Mouse (Mus musculus): ENCODE data around the gene Pde3a. TPM values are rescaled to one million over a fixed set of nuclear protein-coding genes. Genes with fewer than 3 reads are reported as not detected.

Pde3a gene
- total RNA-seq, 4 experiments from 2014 or later = 63.1 to 76.8 (median 70.8) TPM

GRCm38 (mm10) chr6:141399411-141399810 is 150.3 kb downstream of the Pde3a start:
- DNase-seq (ENCODE audit: low spot score) = peak; percentile 74

GRCm38 (mm10) chr6:141403943-141404342 is 154.9 kb downstream of the Pde3a start:
- no peak for DNase-seq (ENCODE audit: low spot score)

- no peak for DNase-seq (ENCODE audit: low spot score)
These were observed 155.6 kb downstream of the Pde3a start for GRCm38 (mm10) chr6:141404649-141405048.

DNA sequence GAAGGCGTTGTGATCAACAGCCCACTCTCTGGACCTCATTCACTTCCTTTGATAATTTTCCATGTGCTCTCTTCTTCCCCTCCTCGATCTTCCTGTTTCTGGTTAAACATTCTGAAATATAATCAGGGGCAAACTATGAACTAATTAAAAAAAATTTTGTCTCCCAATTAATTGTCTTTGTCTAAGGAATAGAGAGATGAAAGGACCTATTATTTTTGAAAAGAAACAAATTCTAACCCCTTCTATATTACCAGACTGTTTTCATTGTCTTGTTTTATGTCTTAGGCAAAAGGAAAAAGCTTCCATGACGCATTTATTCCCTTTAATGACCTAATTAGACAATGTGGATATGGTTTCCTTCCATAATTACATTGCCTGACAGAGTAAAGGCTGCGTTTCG is 156.4 kb downstream of the Pde3a start:
- DNase-seq (ENCODE audit: low spot score) = no peak

DNA sequence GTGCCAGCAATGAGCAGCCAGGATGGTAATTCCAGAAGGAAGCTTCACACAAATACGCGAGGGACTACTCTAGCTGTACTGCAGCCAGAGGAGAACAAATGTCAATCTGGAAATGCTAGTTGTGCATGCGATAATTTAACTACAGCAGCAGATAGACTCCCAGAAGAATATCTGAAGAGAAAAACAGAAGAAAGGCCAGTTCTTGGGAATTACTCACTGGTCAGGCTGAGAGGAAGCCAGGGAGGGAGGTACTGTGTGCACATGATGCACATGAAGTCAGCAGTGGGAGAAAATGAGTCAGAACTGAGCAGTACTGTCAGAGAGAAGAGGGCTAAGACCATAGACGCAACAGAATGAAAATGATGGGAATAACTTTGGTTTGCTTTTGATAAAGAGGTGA is 159.7 kb downstream of the Pde3a start:
- peak; percentile 59 for DNase-seq (ENCODE audit: low spot score)

GRCm38 (mm10) chr6:141410836-141411235 is 161.8 kb downstream of the Pde3a start:
- no peak for DNase-seq (ENCODE audit: low spot score)

GRCm38 (mm10) chr6:141425114-141425513 is 176.0 kb downstream of the Pde3a start:
- peak; percentile 25 for DNase-seq (ENCODE audit: low spot score)

GRCm38 (mm10) chr6:141428587-141428986 is 179.5 kb downstream of the Pde3a start:
- no peak for DNase-seq (ENCODE audit: low spot score)

- DNase-seq (ENCODE audit: low spot score) = no peak
These were observed 181.1 kb downstream of the Pde3a start for GRCm38 (mm10) chr6:141430134-141430533.

DNA sequence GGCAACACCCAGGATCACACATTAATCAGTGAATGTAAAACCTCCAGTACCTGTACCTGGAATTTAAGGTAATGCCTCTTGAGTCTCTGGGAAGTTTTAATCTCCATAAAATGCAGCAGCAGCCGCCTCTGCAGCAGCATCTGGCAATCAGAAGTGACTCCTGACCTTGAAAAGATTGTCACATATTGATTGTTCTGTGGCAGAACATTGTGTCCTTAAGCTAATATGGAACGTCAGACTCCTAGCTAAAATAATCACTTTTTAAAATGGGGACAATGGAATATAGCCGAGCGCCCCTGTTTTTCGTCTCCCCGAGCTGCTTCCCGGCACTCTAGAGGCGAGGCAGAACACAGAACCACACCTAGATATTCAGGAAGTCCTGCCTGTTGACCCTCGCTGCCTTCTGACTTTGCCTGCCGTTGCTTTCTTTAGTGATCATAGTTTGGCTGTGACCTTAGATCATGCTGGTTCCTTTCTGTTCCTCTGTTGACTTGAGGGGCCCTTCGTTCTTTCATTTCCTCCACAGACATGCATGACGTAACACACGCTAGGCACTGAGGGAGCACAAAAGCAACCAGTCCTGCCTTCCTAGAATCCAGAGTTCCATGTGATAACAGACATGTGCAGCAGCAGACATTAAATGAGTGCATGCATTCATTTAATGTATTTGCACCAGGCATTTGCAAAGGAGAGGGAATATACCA is 183.4 kb downstream of the Pde3a start:
- no peak for DNase-seq (ENCODE audit: low spot score)

DNA sequence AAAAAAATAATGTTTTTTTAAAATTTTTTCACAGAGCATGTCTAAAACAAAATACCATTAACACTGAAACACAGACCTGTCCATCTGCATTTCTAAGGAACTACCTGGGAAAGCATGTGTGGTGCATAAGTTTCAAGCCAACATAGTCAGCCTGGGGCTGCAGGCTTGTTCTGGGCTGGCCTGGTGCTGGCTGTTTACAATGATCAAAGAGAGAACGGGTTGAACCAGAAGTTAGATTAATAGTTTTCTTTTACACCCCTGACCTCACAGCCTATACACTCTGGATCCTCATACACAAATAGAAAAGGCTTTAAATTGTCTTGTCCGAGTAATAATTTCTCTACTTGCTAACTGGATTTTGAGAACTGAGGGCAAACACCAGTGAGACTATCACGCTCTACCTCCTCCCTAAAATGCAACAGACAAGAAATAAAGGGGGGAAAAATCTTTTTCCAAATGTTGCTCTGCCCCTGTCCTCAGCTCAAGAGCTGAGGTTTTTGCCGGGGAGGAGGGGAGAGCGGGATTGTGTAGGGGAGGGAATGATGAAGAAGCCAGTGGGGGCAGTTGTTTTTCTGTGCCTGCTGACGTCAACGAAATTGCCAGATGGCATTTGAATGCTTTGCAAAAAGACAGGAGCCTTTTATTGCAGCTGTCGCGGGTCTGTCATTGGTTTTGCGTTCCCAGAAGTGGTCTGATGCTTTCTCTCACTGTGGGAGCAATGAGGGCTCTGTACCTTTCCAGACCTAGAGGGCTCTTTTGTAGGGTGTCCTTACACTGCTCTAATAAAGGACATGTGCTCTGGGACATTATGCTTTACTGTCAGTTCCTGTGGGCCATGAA is 185.1 kb downstream of the Pde3a start:
- no peak for DNase-seq (ENCODE audit: low spot score)

- no peak for DNase-seq (ENCODE audit: low spot score)
These were observed 186.1 kb downstream of the Pde3a start for GRCm38 (mm10) chr6:141435160-141435559.

DNA sequence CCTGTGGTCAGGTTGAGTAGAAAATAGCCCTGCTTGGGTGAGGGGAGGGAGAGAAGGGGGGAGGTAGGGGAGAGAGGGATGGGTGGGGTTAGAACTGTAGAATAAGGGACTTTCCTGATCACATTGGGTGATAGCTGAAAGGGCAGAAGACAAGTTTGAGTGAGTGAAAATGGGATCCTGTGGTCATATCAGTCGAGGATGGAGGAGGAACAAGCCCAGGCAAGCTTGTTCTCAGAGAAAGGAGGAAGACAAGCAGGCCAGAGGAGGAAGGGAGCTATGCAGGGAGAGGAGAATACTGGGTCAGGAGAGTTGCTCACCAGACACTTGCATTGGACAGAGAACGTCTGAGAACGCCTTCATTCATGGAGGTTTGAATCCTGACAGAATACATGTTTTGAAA is 190.9 kb downstream of the Pde3a start:
- DNase-seq (ENCODE audit: low spot score) = no peak

DNA sequence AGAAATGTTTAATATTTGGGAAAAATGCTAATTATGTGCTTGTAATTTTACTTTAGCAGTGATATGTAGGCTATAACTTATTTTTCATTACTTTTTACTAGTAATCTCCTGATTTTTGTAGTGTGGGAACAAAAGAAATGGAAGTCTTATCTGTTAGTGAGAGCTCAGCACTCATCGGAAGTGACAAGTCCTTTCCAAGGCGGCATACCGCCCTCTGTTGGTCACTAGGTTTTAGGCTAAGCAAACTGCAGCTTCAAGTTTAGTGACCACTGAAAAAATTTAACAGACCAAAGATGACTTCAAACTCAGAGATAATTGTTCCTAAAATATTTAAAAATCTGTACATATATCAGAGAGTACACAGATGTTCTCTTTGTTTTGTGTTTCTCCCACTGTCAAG is 198.5 kb downstream of the Pde3a start:
- peak; percentile 74 for DNase-seq (ENCODE audit: low spot score)

DNA sequence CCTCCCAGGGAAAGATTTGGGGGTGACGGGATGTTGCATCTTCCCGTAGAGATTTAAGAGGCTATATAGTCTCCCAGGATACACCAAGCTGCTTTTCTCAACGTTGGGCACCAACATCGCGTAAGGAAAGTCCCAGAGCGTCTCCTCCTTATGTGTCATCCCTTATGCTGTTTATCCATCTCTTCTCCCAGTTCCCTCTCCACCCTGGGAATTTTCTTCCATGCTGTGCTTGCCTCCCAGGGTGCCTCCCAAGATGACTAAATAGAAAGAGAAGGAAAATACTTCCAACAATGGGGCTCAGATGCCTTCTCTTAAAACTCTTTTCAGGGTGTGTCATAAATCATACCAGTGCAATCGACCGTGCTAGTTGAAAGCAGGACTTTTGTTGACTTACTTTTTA is 199.8 kb downstream of the Pde3a start:
- no peak for DNase-seq (ENCODE audit: low spot score)

- no peak for DNase-seq (ENCODE audit: low spot score)
These were observed 206.3 kb downstream of the Pde3a start for GRCm38 (mm10) chr6:141455335-141455734.

GRCm38 (mm10) chr6:141456591-141456990 is 207.5 kb downstream of the Pde3a start:
- DNase-seq (ENCODE audit: low spot score) = no peak

DNA sequence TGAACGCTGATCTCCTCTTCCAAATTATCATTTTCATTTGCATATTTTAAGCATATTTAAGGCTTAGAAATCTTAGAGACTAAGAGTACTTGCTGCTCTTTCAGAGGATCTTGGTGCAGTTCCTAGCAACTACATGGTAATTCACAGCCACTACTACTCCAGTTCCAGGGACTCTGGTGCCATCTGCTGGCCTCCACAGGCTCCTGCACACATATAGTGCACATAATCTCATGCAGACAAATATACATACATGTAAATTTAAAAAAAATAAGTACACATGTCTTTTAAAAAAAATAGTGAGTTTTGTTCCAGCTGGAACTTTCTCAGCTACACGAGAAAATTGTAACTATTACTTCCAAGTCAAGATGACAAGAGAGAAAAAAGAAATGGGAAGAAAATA is 221.2 kb downstream of the Pde3a start:
- no peak for DNase-seq (ENCODE audit: low spot score)

DNA sequence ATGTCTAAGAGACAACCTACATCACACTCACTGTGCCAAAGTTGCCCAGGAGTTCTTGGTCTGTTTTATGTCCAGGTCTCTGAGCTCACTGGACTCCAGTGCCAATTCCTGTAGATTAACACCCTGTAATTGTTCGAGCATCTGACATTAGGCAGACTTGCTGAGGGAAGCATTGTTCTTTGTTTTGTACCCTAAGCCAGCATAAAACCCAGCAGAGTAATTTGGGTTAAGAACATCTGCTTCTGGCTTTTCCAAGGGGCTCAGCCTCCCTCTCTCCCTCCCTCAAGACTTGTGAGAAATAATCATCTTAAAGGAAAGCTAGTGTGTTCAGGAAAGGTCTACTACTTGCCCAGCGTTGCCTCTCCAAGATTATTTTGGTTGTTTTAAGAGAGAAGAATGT is 225.2 kb downstream of the Pde3a start:
- DNase-seq (ENCODE audit: low spot score) = no peak

DNA sequence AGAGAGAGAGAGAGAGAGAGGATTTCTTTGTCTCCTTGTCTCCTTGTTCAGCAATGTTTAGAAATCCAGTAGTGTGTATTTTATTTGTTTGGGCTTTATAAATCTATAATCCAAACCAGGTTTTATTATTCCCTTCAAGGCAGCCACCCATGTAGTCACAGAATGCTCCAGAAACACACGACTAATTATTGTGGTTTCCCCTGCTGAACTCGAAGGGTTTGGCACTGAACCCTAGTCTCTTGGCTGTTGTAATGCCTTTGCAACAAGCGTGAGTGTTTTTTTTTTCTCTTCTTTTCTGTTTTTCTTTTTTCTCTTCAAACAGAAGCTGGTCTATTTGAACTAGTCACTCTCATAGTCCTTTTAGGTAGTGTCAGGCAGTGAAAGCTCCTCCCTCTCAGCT is 225.6 kb downstream of the Pde3a start:
- peak; percentile 12 for DNase-seq (ENCODE audit: low spot score)

- peak; percentile 35 for DNase-seq (ENCODE audit: low spot score)
These were observed 236.4 kb downstream of the Pde3a start for GRCm38 (mm10) chr6:141485302-141486021.

DNA sequence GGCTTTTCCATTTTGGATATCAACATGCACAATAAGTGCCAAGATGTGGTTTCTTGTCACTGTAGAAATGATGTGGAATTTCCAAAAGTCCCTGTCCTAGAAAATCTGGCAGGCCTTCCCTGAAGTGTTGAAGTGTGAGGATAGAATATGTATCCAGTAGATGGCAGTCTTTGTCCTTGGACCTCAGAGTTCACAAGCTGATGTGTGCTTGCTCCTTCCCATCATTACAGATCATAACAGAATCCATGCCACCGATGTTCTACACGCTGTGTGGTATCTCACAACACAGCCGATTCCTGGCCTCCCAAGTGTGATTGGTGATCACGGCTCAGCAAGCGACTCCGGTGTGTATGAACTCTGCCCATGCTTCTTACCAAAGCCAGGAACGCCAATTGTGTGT is 238.2 kb downstream of the Pde3a start:
- DNase-seq (ENCODE audit: low spot score) = peak; percentile 34

Measured in heart, adult 8-10 months (tissue).